Mouse (Mus musculus) adrenal gland (tissue): Measurements from ENCODE around the gene Zfp553.
"Not testable (repeated sequence)": the region's sequence is repeated elsewhere in the genome, so short reads cannot be mapped to it uniquely, and the experiment has no call there.

ENCODE experiments used
- intact Hi-C: fragments of 180-260 bp; cut with DNase I; formaldehyde crosslinking; loops from one replicate; pipeline ENCODE4 v1.15.1; 2025

Zfp553 gene

GRCm38 (mm10) chr7:127231826-127232621 is 837 bp upstream of the Zfp553 start:
- intact Hi-C loops = no loop called here

- intact Hi-C loops = no loop called here
Measured at GRCm38 (mm10) chr7:127233368-127233749, 498 bp downstream of the Zfp553 start.

- intact Hi-C loops = no loop called here
Measured at GRCm38 (mm10) chr7:127233765-127234164, 904 bp downstream of the Zfp553 start.

GRCm38 (mm10) chr7:127234777-127235176 is 1.9 kb downstream of the Zfp553 start:
- intact Hi-C loops = no loop called here

GRCm38 (mm10) chr7:127243361-127243867 is 10.6 kb downstream of the Zfp553 start:
- intact Hi-C loops = no loop called here

GRCm38 (mm10) chr7:127243870-127244657 is 11.2 kb downstream of the Zfp553 start, which contains the start of gene Zfp771:
Gene Zfp771 (plus strand): TSS chr7:127244274.
- intact Hi-C loops = no loop called here

- intact Hi-C loops = no loop called here
Measured at GRCm38 (mm10) chr7:127244658-127245510, 12.0 kb downstream of the Zfp553 start.

- intact Hi-C loops = not testable (repeated sequence)
Measured at GRCm38 (mm10) chr7:127250511-127250910, 17.6 kb downstream of the Zfp553 start.

GRCm38 (mm10) chr7:127252414-127252813 is 19.6 kb downstream of the Zfp553 start:
- intact Hi-C loops = no loop called here

- intact Hi-C loops = no loop called here
Measured at GRCm38 (mm10) chr7:127253341-127253740, 20.5 kb downstream of the Zfp553 start.

- intact Hi-C loops = no loop called here
Measured at GRCm38 (mm10) chr7:127253821-127254769, 21.2 kb downstream of the Zfp553 start.

GRCm38 (mm10) chr7:127255008-127255407 is 22.1 kb downstream of the Zfp553 start:
- intact Hi-C loops = no loop called here

GRCm38 (mm10) chr7:127255965-127256364 is 23.1 kb downstream of the Zfp553 start:
- intact Hi-C loops = no loop called here

- intact Hi-C loops = no loop called here
Measured at GRCm38 (mm10) chr7:127256518-127256917, 23.7 kb downstream of the Zfp553 start.

- intact Hi-C loops = no loop called here
Measured at GRCm38 (mm10) chr7:127259186-127259905, 26.5 kb downstream of the Zfp553 start.

- intact Hi-C loops = no loop called here
Measured at GRCm38 (mm10) chr7:127260309-127261111, 27.6 kb downstream of the Zfp553 start, which contains the start of gene Dctpp1. Gene Dctpp1 (minus strand): TSS chr7:127260709.

GRCm38 (mm10) chr7:127262218-127262961 is 29.5 kb downstream of the Zfp553 start:
- intact Hi-C loops = no loop called here

- intact Hi-C loops = no loop called here
Measured at GRCm38 (mm10) chr7:127263526-127263925, 30.7 kb downstream of the Zfp553 start.
